Mouse (Mus musculus) intestine, embryonic 16.5 days (tissue): Measurements from ENCODE around the gene Trim75. TPM values are rescaled to one million over a fixed set of nuclear protein-coding genes. Genes with fewer than 3 reads are reported as not detected.

Experiments used
- polyA plus RNA-seq: library from polyadenylated mRNA; unstranded; fragments of >200 nt; fragmentation: Nextera tagmentation; extraction: Ambion mirVana; gene quantifications from 2 replicates; pipeline ENCODE4 v1.2.1, GENCODE M21; 2015

Gene Trim75
- polyA plus RNA-seq, 1 experiment from 2014 or later = not detected

Other genes starting within 250 kb of the Trim75 start
- 5.1 and 5.6 TPM in 2 replicates for gene Klhl2, start 137.8 kb downstream of the Trim75 start, polyA plus RNA-seq
- 56.9 and 60.3 TPM in 2 replicates for gene Tmem192, start 40.6 kb downstream of the Trim75 start, polyA plus RNA-seq
- 0.15 TPM in 1 of 2 replicates, not detected in the other for gene Trim61, start 30.7 kb upstream of the Trim75 start, polyA plus RNA-seq
- gene Trim60, start 30.8 kb upstream of the Trim75 start, polyA plus RNA-seq = not detected in 2 replicates
- gene Apela, start 49.5 kb upstream of the Trim75 start, polyA plus RNA-seq = 3.3 and 4.4 TPM in 2 replicates
- gene Gm10663, start 87.2 kb upstream of the Trim75 start, polyA plus RNA-seq = not detected in 2 replicates
- 45.3 and 45.8 TPM in 2 replicates for gene BC030870, start 141.7 kb upstream of the Trim75 start, polyA plus RNA-seq